Mouse (Mus musculus) bone marrow, adult 2 months (tissue): Measurements from ENCODE around the gene Ankdd1b.

Experiments used
- CTCF ChIP-seq: fragments of 200-500 bp; IDR thresholded peaks from 2 replicates; pipeline ENCODE4 v1.5.1; 2011; ENCODE audit warnings: low read length, control low read depth; ENCODE audit not compliant: control insufficient read depth, insufficient read depth
- POLR2A ChIP-seq: fragments of 200-500 bp; IDR thresholded peaks from 2 replicates; pipeline ENCODE4 v1.6.1; 2011; ENCODE audit warnings: low read depth, mild to moderate bottlenecking, control low read depth, low read length, borderline replicate concordance; ENCODE audit not compliant: control insufficient read depth

DNA sequence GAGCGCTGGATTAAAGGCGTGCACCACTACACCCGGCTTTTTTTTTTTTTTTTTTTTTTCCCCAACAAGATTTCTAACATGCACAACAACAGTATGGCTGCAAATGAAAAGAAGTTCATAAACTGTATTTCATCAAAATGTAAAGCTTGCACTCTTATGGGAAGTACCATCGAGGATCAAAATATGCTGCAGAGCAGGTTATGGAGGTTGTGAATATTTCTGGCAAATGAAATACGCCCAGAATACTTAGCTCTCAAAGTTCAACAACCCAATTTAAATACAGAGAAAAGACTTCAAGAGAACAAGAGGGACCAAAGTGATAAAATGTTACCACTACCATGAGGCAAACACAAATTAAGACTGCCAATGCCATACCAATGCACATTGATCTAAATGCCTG lies 2.3 kb downstream of the Ankdd1b start:
- TF ChIP-seq CTCF (no peak), POLR2A (no peak)
